Mouse (Mus musculus) heart, adult 8-10 months (tissue): ENCODE measurements around the gene Slc25a36. TPM values are rescaled to one million over a fixed set of nuclear protein-coding genes. Genes with fewer than 3 reads are reported as not detected.

Experiments
- DNase-seq: peaks from one replicate; pipeline ENCODE4 v3.0.0; 2022; ENCODE audit warnings: low spot score
- total RNA-seq, 4 experiments: library from RNA; stranded (reverse); gene quantifications; 2 replicates each; pipeline ENCODE4 v1.2.4; 2022

The Slc25a36 gene
- 10 to 100 TPM; 38.7 to 46.7 (median 40.4) TPM for total RNA-seq

DNA sequence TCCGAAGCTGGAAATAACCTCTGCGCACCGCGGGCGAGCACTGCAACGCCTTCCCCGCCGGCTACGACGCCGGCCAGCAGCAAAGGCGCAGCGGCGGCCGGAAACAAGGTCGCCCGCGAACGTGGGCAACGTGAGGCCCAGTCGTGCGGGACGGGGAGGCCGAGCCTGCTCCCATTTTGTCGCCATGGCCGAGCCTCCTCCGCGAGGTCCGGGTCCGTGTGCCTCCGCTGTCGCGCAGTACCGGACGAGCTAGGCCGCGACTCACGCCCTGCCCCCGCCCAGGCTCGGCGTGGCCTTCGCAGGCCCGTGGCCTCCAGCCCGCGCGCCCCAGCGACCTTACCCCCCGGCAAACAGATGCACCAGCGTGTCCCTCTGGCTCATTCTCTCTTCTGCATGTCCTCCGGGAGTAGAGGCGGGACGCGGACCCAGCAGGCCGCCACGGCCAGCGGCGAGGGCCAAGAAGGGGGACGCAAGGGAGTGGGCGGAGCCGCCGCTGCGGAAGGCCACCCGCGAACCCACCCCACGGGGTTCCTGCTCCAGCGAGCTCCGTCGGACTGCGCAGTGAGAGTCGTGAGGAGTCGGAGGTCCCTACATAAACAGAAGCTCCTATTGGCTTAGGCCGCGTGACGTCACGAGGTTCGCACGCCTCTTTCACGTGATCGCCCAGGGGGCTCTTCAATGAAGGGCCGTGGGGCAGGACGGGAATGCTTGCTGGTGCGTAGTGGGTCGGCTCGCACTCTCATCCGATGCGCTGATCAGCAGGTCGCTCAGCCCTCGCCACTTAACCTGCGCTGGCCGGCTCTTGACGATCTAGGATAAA, at the start of gene Slc25a36:
Gene Slc25a36 (minus strand): TSS at position 587 of the 820 bp plus-strand sequence.
- peak; percentile 97 for DNase-seq

DNA sequence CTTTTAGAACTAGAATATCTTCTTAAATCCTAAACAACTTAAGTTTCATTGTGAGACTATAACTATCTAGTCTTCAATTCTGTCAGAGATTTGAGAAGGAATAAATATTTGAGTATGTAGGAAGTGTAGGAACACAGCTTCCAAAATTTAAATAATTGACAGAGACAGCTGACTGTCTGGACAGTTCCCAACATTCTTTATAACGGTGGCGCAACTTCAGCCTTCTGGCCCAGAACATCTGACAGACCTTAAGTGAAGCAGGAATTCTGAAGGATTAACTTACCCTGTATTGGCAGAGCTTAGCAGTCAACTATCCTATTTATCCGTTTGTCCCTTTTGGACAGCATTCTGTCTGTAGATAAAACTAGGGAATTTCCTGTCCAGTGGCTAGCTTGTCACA, 47.5 kb upstream of the Slc25a36 start:
- no peak for DNase-seq

DNA sequence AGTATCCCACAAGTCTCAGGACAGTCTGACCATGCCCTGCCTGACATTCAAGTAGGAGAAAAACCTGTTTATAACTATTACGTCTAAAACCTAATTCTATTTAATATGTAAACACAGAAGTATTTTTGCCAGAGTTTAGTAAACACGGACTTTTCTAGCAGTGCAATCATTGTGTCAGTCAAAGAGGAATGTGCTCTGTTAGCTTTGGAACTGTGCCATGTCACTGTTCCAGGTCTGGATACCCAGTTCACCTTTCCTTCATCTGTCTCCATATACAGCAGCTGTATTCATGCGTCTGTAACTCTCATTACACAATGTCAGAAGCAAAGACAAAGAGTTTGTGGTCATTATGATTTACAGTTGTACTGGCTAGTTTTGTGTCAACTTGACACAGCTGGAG, 45.0 kb upstream of the Slc25a36 start:
- no peak for DNase-seq

DNA sequence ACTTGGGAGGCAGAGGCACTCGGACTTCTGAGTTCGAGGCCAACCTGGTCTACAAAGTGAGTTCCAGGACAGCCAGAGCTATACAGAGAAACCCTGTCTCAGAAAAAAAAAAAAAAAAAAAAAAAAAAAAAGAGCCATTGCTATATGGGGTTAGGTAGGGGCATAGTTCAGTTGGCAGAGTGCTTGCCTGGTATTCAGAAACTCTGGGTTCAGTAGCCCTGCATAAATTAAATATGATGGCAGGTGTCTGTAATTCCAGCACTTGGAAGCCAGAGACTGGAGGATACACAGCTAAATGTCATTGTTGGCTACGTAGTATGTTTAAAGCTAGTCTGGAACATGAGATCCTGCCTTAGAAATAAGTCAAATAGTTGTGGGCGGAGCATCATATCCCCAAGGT, 44.0 kb upstream of the Slc25a36 start:
- no peak for DNase-seq

DNA sequence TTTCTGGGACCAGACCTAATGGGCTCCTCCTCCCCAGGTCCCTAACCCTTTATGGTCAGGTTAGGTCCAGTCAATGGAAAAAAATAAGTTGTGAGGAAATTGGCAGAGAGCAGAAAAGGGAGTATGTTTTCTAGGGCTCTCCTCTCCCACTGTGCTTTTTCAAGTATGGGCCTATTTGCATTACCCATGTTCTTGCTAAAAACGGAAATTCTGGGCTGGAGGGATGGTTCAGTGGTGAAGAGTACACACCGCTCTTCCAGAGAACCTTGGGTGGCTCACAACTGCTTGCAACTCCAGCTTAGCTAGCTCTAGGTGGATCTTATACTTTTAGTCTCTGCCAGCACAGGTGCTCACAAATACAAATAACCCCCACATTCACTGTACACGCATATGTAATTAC, 42.0 kb upstream of the Slc25a36 start:
- DNase-seq, result no peak

DNA sequence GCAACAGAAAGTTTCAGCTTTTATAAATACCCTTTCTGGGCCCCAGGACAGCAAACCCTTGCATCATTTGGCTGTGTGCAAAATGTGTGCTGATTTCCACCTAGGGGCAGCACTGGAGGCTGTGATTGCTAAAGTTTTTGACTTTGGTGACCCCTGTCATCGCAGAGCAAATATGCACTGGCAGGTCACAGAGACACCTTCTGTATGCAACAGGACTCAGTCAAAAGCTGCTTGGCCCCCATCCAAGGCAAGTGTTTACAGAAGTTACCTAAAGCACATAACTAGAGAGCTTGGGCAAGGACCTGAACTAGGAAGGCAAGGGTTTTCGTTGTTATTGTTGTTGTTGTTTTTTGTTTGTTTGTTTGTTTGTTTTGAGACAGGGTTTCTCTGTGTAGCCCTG, 36.3 kb upstream of the Slc25a36 start:
- DNase-seq, result no peak

DNA sequence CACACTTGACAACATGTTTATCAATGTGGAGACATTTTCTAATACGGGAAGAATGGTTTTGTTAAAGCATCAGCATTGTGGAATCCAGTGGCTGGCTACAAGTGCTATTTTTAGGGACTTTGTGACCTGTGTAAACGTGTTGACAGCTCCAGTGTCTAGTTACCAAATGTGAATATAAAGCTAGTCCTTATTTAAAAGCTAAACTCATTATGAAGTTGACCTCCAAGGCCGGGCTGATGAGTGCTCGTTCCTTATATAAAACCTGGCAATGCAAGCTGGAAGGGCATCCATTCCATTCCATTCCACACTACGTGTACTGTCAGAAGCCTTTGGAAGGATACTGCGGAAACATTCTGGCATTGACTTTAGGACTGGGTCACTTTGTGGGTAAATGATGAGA, 34.4 kb upstream of the Slc25a36 start:
- DNase-seq, result peak; percentile 48

DNA sequence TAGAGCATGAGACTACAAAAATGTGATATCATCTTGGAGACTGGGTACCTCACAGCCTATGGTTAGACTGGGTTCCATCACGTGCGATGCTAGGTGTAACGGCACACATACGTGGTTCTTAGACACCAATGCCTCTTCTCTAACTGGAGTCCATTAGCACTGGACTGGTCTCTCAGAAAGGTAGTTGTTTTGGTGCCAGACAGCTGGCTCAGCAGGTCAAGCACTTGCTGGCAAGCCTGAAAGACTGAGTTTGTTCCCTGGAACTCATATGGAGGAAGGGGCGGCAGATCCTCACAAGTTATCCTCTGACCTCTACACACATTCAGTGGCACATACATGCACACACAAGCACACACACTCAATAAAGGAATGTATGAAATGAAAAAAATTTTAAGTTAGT, 32.5 kb upstream of the Slc25a36 start:
- DNase-seq, result no peak

DNA sequence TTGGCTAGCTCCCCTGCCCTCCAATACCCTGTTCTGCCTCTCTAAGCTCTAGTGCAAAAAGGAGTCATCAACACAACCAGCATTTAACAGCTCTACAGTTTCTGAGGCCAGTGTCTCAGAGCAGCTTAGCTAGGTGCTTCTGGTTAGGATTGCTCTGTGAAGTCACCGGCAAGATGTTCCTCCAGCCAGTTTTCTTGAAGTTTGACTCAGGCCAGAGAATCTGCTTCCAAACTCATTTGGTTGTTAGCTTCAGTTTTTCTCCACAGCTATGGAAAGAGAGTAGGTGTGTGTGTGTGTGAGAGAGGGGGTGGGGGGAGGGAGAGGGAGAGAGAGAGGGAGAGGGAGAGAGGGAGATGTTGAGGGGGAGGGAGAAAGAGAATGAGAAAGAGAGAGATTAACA, 31.6 kb upstream of the Slc25a36 start:
- no peak for DNase-seq

DNA sequence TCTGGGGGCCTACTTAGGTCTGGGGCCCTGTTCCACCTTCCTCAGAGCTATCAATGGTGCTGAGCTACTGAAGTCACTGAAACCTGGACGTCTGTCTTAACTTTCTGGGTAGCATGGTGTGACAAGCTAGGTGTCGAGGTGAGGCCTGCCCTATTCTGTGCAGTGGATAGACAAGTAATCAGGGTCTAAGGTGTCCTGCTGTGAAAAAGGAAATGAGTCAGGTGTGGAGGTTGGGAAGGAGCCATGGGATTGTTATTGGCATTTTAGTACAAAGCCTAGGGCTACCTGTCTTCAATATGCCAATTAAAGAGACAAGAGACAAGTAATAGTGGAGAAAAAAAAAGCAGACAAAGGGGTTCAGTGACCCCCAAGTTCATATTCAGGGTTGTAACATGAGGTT, 30.8 kb upstream of the Slc25a36 start:
- no peak for DNase-seq

DNA sequence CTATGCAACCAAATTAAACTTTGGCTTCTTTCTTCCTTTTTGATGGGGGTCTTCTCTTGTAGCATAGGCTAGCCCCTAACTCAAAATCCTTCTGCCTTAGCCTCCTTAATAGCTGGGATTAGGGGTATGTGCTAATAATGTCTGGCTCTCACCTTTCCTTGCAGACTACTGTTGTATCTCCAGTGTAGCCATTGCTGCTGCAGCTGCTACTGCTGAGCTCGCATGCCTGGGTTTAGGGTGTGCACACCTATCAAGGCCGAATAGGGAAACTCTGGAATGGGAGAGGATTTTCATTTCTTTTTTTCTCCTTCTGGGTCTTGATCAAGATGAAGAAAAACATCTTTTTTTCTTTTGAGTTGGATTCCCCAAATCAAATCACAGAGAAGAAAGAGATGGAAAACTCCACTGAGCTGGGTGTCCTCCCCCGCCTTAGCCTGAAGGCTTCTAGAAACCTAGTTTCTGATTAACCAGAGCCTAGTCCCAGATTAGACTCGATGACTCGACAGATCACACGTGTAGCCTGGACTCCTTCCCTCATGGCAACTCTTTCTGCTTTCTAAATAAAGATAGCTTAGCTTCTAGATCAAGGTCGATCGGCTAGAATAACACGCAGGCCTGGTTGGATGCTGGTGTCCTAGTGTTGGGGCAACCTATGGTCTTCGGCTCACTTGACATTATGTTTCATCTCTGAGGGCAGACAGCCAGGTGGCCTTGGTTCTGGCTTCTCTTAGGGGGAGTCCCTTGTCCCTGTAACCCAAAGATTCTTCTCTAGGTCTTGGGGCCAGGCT, 29.4 kb upstream of the Slc25a36 start:
- peak; percentile 36 for DNase-seq

DNA sequence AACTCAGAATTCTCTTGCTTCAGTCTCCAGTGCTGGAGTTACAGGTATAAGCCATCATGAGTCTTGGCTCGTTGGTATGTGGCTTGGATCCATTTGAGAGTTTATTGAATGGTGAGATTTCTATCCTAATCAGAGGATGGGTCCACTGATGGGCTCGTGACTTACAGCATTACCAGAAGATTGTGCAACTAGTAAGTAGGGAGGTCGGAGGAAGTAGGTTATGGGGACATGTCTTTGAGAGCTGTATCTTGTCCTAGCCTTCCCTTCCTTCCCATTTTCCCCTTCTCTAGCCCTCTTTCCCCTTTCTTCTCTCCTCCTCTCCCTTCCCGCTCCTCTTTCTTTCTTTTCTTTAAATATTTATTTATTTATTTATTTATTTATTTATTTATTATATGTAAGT, 26.7 kb upstream of the Slc25a36 start:
- DNase-seq, result no peak

DNA sequence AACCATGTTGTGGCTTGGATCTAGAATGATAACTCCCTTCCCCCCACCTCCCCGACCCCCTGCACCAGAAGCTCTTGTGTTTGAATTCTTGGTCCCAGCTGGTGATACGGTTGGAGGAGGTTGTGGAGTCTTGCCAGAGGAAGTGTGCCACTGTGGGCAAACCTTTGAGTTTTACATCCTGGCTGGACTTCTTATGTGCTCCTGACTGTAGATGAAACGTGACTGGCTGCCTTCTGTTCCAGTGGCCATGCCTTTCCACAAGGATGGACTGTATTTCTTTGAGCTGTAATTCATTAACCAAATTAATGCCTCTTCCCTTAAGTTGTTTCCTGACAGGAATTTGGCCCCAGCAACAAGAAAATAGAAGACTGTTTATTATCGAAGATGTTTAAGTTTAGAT, 26.2 kb upstream of the Slc25a36 start:
- DNase-seq, result no peak

DNA sequence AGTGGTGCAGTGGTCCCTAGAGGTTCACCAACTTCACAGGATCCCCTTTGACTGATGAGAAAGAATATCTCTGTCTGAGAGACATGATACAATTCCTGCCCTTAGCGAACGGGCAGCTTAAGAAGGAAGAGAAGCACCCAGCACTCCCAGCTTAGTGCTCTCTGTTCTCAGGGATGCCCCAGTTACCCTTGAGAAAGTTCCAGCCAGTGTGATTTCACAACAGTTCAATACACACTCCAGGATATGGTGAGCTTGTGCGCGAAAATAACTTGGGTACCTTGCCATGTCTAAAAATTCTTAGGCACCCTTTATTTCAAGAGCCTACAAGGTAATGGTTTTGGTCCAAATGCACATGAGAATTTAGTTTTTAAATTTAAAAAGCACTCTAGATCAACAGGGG, 24.9 kb upstream of the Slc25a36 start:
- no peak for DNase-seq

DNA sequence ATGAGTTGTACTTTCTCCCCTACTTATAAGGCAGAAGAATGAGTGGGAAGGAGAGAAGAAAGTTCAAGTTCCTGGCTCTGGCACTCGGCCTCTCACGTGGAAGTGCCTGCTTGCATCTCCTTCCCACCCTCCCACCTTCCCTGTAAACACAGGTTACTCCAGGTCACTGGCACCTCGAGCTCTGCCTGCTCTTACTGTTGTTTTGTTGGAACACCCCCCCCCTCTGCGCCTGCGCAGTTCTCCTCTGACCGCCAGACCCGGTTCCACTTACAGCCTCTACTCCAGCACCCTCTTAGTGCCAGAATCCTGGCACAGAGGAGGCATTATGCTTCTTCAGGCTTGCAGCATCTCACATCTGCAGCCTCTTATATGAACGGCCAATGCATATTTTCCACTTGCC, 22.2 kb upstream of the Slc25a36 start:
- DNase-seq, result no peak

DNA sequence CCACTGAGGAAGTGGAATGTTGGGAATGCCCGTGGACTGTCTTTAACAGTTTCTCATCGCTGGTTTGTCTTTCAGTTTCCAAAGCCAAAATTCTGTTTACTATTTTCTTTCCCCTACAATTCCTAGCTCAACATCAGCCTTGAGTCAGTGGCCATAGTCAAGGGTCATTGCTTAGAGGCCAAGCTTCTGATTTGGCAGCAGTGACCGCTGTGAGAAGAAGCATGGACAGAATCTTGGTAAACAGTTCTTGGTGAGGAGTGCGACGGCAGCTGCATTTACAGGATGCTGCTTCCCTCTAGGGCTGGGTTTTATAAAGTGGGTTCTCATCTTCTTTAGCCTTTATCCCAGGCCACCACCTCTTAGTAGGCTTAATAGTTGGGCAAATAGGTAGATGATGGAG, 19.0 kb upstream of the Slc25a36 start:
- DNase-seq, result no peak

DNA sequence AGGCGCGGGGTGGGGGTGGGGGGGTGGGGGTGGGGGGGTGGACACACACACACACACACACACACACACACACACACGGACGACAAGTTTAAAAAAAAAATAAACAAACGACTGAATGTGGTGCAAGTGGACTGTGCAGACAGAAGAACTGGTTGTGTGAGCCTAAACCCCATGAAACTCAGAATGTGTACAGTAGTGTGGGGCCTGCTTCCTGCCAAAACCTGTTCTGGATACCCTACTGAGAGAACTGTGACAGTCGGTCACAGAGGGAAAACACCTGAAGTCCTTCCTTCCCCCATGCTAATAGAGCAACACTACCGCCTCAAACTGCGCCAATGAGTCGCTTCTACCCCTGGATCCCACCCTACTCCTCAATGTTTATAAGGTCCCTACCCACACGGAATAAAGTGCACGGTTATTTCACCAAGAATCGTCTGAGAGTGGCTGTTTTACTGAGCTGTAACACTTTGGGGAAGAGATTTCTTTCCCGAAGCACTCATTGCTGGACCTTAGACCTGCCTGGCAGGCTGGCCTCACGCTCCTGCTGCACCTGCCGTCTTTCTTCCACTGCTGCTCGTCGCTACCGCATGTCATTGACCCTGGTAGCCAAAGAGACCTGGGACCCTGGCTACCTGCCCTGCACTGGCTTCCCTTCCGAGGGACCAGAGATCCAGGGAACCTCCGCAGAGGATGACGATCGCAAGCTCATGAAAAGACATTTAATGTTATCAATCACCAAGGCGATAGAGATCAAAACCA, 13.2 kb upstream of the Slc25a36 start:
- no peak for DNase-seq

DNA sequence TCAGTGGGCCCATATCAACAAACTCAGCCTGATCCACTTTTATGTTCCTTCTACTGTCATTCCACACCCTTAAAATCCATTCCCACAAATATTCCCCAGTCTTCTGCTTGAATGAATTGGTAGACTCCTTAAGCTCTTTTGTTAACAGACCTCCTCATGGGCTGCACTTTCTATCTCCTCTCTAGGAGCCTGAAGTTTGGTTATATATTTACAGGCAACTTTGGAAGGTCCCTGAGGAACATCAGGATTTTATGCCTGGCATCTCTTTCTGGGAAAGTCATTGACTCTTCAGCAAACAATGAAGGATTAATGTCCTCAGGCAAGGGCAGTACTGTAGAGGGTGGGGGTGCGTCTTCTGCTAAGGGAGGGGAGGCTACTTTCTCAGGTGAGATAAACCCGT, 10.5 kb upstream of the Slc25a36 start:
- no peak for DNase-seq

DNA sequence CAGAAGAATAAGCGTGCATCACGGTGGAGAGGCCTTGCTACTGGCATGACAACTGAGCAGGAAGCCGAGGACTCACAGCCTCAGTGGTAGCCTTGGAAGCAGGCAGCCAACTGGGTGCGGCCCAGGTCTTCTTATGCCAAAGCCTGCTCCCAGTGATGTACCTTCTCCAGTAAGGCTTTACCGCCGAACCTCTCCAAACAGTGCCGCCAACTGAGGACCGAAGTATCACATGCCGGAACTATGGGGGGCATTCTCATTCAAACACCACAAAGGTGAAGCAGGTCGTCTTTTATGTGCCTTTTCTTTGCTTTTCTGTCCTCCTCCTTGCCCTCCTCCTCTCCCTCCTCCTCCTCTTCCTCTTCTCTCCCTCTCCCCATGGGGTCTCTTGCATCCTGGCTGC, 3.3 kb upstream of the Slc25a36 start:
- no peak for DNase-seq

DNA sequence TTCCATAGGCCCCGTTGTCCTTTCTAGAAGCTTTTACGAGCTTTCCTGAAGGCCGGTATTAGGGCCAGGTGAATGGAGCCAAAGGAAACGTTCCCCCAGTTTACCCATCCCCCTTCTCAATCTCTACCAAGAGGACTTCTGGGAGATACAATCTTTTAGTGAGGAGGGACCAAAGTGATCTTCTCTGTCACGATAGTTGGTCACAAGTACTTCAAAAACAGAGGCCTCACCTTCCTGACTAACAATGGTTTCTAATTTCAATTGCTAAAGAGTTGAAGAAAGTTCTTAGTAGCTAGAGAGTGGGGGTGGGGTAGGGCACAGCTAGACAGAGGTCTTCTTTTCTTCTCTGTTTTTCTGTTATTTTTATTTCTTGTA, 2.6 kb upstream of the Slc25a36 start:
- DNase-seq, result no peak

DNA sequence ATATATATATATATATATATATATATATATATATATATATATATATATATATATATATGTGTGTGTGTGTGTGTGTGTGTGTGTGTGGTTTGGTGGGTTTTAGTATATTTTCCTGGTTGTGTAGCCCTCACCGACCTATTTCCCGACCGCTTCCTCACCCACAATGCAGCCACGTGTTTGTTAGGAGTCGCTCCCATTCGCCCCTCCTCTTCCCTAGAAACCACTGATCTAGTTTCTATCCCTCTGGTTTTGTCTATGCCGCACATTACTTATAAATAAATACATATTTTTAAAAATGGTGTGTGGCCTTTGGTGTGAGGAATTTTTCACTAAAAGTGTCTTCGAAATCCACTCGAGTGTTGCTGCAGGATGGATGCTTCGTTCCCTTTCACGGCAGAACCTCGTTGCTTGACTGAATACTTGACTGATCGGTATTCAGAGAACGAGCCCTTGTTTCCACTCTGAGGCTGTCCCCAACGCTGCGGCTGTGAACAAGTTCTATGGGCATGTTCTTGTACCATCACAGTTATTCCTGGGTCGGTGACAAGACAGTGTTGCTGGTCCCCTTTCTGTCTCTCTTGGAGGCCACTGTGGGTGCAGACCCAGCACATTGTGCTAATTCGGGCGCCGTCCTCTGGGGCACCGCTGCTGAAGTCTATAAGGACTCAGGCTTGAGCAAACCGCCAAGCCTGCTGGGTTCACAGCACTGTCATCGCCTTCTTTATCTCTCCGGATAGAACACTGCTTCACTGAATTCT, 2.0 kb upstream of the Slc25a36 start:
- no peak for DNase-seq

DNA sequence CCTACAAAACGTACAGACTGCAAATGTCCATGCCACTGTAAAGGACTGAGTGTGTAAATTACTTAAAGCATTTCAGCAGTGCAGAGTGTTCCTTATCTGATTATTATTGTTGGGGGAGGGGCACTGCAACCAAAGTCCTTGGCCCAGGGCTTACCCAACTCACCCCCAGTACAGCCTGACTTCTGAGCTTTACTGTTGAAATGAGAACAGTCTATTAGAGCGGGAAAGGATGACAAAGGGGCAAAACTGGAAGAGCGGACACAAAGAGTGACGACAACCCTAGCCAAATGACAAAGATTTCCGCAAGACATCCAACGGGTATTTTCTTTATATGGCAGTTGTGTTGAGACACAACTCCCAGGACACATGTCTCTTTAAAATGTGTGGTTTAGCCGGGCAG, 1.3 kb upstream of the Slc25a36 start:
- DNase-seq, result no peak
